In the genomic region with DNA sequence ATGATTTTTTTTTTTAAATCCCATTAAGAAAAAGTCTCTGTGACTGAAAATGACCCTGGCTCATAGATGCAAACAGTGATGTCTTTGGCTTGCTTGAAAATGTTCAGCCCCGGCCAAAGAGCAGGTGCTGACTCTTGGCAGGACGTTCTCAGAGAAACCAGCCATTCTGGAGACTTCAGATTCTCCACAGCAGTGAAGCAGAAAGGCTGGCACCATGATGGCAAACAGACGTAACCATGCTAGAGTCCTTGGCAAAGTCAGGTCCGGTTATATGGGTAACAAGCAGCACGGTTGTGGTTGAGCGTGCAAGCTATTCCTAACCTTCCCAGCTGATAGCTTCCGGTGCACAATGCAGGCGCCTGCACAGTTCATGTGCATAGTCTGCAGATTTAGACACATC, we compare ENCODE assay signal across 20 mouse cellular contexts. TPM values are rescaled to one million over a fixed set of nuclear protein-coding genes. Genes with fewer than 3 reads are reported as not detected.
"Had no signal": no experiment of that assay in that cellular context is flagged by ENCODE, and none has a peak within 500 bp of the region (broad histone marks: within the 10 kb centered on the region; RNA-seq: fewer than 3 reads in every experiment).

No protein-coding gene starts in this region.

- H3K4me2 ChIP-seq: limb, embryonic 15.5 days; liver, embryonic 13.5 days; neural tube, embryonic 15.5 days had no signal

- DNase-seq: kidney, postnatal 10 days; kidney, postnatal 4 days; liver, embryonic 13.5 days; lung, adult 18-20 months; lung, postnatal 36 days; midbrain, embryonic 14.5 days; right cerebral cortex, adult 18-20 months; right cerebral cortex, postnatal 4 days; spleen, adult 18-20 months; thymus, adult 18-20 months; thymus, postnatal 14 days had no signal

- H3K9me3 ChIP-seq: limb, embryonic 15.5 days; liver, embryonic 13.5 days; neural tube, embryonic 15.5 days had no signal

- H3K4me3 ChIP-seq: layer of hippocampus, adult 2 months; limb, embryonic 15.5 days; liver, embryonic 13.5 days; myocyte; neural tube, embryonic 15.5 days had no signal

- H3K9ac ChIP-seq: limb, embryonic 15.5 days; liver, embryonic 13.5 days; neural tube, embryonic 15.5 days had no signal

- H3K27ac ChIP-seq: layer of hippocampus, adult 2 months; limb, embryonic 15.5 days; liver, embryonic 13.5 days; neural tube, embryonic 15.5 days had no signal

RNA-seq across cellular contexts. Expression of gene Drd4, which starts 7.4 kb away (rescaled TPM):
- total RNA-seq: megakaryocyte progenitor cell, adult 5-6 weeks had no signal
- polyA plus RNA-seq: liver, embryonic 13.5 days; myocyte had no signal

RNA-seq across cellular contexts. Expression of gene Sct, which starts 20.2 kb away (rescaled TPM):
- total RNA-seq: layer of hippocampus, adult 2 months; left cerebral cortex, adult 18-20 months; left cerebral cortex, postnatal 14 days; megakaryocyte progenitor cell, adult 5-6 weeks had no signal

RNA-seq across cellular contexts. Expression of gene Cdhr5, which starts 22.6 kb away (rescaled TPM):
- total RNA-seq: layer of hippocampus, adult 2 months; layer of hippocampus, postnatal 10 days; left cerebral cortex, adult 18-20 months; left cerebral cortex, postnatal 14 days; megakaryocyte progenitor cell, adult 5-6 weeks had no signal
- polyA plus RNA-seq: midbrain, embryonic 14.5 days; neural tube, embryonic 11.5 days; neural tube, embryonic 15.5 days had no signal
